Mouse (Mus musculus) megakaryocyte, embryonic 14.5 days (primary cell): ENCODE measurements around the gene Irs2.

ENCODE experiments used
- FLI1 ChIP-seq: IDR thresholded peaks from 2 replicates; pipeline ENCODE4 v1.6.1; 2012; ENCODE audit warnings: low read length, inconsistent platforms, mixed read lengths
- GATA1 ChIP-seq: IDR thresholded peaks from 3 replicates; pipeline ENCODE4 v1.6.1; 2012; ENCODE audit warnings: mixed read lengths, low read length, inconsistent platforms, borderline replicate concordance

DNA sequence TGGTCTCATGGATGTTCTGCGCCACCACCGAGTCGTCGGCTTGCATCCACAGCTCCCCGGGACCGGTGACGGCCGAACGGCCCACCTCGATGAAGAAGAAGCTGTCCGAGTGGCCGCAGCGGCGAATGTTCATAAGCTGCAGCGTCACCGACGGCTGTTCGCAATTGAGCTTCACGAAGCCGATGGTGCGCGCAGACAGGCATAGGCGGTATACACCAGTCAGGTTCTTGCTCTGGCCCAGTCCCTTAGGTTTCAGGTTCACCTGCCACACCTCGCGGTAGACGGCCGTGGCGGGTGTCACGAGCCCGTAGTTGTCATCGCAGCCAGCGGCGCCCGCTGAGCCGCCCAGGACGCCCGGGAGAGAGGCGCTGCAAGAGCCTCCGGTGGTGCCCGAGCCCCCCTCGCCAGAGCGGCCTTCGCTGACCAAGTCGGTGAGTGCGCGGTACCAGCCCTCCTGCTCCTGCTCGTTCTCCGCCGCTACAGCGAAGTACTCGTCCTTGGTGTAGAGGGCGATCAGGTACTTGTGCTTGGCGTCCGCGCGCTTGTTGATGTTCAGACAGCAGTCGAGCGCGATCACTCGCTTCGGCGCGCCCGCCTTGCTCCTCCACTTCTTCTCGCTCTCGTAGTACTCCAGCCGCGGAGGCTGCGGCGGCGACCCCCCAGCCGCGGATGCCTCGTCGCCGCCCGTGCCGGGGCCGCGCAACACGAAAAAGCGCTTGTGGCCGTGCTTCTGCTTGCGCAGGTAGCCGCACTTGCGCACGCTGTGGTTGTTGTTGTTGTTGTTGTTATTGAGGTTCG, 478 bp downstream of the Irs2 start:
- TF ChIP-seq GATA1 (no peak), FLI1 (no peak)
